Mouse (Mus musculus) CD4-positive, CD25-positive, alpha-beta regulatory T cell, adult 4 months (primary cell): ENCODE results near the gene Epyc. TPM values are rescaled to one million over a fixed set of nuclear protein-coding genes. Genes with fewer than 3 reads are reported as not detected.

Source experiments
- ATAC-seq: one replicate; pipeline ENCODE4 v1.8.0; 2017
- polyA plus RNA-seq, 2 experiments: library from polyadenylated mRNA; unstranded; fragments of 100-300 nt; shearing (Covaris generic); gene quantifications; one replicate each; pipeline ENCODE4 v1.2.1; 2017

The Epyc gene
- not detected for polyA plus RNA-seq

DNA sequence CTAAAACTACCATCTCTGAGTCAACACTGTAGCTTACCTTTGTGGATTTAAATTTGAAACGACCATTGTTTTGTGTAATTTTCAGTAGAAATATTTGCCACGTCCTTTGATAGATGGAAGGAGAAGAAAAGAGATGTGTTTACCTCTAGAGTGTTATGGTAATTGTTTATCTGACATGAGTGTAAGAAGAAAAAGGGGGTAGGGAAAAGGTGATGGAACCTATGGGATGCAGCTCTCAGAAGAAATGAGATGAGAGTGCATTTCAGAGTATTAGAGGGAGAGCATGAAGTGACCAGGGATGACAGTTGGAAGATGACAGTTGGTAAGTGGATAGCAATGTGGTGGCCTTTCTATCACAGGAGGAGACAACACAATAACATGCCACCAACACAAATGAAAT lies at the start of gene Epyc:
Gene Epyc, plus strand, starts transcription at position 301 of the 400 bp plus-strand sequence.
- no peak for ATAC-seq

DNA sequence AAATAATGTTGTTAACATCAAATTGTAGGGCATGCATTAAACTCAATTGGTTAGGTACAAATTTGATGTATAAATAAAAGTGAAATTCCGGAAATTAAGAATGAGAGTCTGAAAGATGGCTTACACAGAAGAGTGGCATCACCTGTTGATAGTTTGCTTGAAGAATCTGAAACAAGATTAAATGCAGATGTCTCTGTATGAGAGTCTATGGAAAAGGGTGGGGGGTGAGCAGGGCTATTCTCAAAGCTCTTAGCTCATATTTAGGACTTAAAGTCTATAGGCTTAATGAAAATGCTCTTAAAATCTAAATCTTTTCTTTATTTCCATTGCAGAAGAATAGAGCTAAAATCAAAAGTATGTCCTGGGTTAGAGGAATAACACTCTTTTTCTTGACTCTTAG lies 48.2 kb upstream of the Epyc start:
- ATAC-seq = no peak

DNA sequence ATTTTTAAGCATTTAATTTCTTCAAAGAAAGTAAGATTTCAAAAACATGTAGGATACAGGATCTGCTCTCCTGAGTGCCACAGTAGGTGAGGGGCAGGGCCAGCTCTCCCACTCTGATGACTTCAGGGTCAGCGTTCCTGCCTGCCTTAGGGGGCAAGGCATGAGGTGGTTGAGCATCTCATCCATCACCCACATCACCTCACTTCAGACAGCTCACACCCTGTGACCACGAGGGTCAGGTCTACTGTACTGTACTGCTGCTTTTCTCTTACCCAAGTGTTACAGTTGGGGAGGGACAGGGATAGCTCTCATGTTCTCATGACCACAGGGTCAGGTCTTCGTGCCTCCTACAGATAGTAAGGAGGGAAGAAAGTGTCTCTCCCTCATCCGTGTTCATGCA lies 42.1 kb upstream of the Epyc start:
- ATAC-seq = no peak

DNA sequence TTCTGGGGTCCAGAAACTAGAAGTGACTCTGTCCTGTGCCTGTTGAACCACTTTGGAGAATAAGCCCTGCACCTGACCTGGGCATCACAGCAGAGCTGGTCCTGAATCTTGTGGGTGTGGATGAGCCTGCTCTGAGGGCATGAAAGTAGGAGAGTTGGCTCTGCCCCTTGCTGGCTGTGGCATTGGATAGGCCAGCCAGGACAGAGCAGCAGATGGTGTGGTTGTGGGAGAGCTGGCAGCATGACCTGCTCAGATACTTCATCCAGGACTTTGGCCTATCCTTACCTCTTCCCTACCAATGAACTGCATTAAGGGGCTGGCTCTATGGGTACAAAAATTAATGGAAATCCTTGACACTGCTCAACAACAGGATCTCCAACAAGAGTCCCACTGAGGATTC lies 40.6 kb upstream of the Epyc start:
- no peak for ATAC-seq

DNA sequence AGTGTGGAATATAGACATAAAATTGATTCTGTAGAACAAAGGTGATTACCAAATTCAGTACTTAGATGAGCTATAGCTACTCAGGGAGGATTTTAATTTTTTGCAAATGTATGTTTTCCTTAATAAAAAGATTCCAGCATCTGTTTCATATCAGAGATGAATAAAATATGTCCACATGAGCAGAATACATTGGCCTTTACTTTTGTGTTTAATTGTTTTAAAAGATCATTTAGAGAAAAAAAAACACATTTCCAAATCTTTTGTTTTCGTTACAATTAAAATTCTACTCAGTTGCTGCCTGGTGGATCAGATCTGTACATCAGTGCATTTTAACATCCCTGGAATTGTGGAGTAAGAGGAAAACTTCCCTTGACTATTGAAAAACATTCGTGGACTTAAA lies 37.3 kb upstream of the Epyc start, which contains the start of gene Kera:
Gene Kera, plus strand, starts transcription at position 301 of the 400 bp plus-strand sequence.
- no peak for ATAC-seq

DNA sequence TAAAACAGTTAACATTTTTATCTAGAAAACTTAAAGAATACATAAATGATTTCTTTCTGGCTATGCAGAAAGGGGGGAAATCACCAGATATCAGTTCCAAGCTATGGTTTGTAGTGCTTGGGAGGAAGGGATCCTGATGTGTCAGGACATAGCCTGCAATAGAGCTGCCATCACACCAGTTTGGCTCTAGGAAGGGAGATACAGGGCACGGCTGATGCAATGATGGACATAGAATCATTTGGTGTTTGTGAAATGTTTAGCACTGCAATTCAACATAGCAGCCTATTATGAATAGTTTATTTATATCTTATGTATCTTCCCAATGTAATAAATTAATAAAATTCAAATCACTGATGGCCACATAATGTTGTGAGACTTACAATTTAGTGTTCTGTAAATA lies 21.5 kb upstream of the Epyc start:
- no peak for ATAC-seq

DNA sequence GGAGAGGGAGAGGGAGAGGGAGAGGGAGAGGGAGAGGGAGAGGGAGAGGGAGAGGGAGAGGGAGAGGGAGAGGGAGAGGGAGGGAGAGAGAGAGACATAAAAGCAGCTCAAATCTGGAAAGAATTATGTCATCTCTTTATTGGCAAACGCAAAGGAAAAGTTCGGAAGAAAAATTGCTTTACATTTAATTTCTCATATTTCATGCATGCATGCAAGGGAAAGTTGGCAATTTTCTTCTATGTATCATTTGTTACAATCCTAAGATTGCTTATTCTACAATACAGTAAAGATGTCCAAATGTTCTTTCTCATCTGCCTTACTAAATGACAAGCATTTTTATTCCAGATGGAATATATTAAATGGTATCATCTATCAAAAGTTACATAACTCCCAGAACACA lies 19.5 kb upstream of the Epyc start:
- ATAC-seq = no peak

DNA sequence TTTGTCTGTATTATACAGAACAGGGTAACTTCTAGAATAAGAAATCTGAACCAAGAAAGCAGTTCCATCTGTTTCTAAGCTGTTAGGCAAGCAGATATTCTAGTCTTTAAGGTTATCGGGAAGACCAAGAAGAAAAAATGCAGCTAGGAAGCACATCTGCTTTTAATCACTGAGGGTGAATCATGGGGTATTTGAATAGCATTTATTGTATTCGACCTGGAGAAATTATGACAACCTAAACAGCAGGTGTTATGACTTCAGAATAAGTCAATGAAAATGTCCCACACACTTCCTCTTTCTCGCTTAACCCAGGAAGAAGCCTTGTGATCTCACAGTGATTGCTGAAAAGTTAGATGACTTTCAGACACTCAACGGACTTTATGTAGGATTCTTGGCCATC lies 18.8 kb upstream of the Epyc start:
- no peak for ATAC-seq

DNA sequence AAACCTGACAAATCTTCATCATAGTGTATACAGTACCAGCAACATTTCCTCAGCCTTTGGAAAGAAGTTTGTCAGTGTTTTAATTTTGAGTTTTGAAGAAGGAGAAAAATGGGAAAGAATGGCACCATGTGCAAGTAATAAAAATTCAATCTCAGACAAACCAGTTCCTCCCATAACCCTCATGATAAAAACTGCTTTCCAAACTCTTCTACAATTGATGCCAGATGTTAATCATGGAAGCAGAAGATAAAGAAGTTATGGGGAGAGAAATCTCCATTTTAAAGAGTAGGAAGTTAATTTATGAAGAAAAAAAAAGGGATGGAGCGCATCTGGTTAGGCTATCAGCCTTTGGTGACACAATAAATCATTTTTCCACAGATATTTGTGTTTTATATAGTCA lies 17.3 kb upstream of the Epyc start:
- ATAC-seq = no peak

DNA sequence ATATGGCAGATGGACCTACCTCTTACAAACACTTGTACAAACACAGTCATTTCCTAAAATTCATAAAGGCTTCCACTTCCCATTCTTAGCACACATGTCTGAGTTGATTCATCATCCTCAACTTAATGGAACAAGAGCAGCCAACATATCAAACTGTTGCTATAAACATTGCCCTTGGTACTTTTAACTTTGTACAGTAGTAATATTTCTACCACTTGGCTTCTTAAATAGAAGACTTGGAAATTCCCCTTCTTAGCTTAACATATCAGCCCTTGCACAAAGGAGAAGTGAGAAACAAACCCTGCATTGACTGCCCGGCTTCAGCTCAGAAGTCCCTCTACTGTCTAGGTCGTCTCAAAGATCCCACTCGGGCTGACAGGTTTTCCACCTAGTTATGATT lies 12.8 kb upstream of the Epyc start:
- no peak for ATAC-seq

DNA sequence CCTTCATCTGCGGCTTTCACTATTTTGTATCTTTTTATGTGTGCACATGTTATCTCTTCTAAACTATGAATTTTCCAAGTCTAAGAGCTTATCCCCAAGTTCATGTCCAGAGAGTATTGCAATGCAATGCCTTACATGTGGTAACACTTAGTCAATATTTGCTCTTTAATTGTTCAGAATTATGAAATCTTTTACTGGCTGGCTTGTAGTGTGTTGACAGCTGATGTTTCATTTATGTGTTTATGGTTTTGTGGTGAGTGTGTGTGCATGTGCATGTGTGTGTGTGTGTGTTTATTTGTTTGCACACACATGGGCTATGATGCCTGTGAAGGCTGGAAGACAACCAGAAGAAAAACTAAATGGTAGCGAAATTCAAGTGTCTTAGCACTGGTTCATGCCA lies 1.9 kb upstream of the Epyc start:
- no peak for ATAC-seq

DNA sequence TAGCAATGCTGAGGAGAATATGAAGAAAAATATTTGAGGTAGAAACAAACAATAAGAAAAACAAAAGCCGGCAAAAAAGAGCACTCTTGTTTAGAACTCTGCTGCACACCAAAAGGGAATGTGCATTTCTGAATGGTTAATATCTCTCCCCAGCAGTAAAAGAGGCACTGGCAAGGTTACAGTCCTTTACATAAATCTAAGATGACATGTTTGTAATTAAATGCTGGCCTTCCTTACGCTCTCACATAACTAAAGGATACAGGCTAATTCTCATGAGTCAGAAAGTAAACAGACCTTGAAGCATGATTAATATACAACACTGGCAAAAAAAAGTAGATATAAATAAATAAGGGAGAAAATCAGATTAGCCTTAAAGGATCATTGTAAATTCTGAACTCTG lies 6.5 kb downstream of the Epyc start:
- ATAC-seq = no peak

DNA sequence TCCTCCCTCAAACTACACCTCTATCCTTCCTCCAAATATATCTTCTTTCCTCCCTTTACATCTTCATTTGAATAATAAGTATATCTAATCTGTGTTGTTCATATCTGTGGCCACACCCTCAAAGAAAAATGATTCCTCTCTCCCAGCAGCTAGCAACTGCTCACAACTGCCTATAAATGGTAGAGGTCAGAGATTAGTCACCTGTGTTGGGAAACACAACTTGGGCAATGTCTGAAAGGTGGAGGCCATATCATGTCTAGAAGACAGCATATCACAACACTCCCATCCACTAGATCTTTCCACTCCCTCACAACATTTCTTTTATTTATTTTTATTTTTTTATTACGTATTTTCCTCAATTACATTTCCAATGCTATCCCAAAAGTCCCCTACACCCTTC lies 15.6 kb downstream of the Epyc start:
- no peak for ATAC-seq

DNA sequence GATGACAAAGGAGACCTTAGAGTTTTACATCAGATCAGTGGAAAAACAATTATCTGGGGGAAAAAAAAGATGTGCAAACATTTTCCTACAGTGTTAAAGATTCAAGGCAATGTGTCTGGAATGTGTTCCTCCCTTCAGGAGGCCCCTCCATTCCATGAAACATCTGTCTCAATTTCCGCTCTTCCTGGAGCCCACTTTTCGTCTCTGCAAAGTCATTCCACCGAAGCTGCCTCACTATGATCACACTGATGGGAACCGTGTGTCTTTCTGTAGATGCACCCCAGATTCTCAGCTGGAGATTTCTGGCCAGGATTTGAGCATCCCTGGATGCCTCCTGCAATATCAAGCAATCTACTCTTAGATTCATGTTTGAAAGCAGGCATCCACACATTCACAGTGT lies 24.8 kb downstream of the Epyc start:
- no peak for ATAC-seq

DNA sequence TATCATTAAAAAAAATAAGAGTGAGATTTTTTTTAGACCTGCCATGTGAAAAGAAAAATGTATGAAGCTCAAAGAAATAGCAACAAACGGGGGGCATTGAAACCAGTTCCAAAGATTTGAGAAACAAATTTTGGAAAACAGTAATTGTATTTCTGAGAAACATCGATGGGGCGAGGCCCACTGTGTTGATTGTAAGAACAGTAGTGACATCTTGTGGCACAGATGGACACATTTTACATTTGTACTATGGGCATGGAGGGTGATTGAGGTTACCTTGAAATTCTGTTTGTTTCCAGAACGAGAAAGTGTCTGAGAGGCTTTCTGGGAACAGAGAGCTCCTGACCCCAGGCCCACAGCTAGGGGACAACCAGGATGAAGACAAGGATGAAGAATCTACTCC lies 26.3 kb downstream of the Epyc start:
- ATAC-seq = no peak

DNA sequence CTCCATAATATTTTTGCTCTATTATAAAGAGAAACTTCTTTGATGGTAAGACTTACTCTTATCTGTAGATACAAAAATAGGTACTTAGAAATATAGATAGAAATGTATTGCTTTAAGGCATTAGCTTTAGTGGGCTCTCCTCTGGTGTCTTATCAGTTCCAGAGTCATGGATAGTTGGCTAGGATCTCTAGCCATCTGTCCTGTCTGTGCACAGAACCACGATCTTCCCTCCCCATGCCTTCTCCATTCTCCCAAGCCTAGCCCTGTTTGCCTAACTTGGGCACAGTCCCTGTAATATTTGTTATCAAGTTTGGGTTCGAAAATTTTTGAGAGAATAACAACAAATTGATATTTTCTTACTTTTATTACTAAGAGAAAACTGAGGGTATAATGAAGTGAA lies 29.4 kb downstream of the Epyc start:
- ATAC-seq = no peak

DNA sequence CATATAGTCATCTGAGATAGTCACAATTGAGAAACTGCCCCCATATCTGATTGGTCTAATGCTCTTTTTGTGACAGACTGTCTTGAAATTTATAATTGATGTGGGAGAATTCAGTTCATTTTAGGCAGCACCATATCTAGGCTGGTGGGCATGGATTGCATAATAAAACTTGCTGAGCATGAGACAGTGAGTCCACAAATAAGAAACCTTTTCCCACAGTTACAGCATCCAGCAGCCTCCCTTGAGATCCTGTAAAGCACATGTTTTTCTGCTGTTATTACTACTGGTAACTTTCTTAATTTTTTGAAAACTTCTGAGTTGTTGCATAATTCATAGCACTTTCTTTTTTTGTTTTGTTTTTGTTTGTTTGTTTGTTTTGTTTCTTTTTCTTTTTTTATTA lies 39.1 kb downstream of the Epyc start:
- no peak for ATAC-seq

DNA sequence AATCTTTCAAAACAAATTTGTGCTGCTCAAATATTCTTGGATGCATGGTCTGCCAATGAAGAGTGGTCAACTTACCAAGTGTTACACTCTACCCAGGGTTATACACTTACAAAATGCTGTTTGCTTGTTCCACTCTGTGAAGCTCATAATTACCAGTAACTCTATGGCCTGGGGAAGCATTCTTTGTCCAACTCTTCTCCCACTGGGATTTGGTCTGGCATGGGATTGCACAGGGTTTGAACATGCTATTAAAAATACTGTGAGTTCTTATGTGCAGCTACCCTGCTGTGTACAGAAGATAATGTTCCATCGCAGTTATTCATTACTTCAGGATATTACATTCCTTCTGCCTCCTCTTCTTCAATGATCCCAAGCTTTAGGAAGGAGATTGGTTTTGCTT lies 43.3 kb downstream of the Epyc start:
- ATAC-seq = no peak

DNA sequence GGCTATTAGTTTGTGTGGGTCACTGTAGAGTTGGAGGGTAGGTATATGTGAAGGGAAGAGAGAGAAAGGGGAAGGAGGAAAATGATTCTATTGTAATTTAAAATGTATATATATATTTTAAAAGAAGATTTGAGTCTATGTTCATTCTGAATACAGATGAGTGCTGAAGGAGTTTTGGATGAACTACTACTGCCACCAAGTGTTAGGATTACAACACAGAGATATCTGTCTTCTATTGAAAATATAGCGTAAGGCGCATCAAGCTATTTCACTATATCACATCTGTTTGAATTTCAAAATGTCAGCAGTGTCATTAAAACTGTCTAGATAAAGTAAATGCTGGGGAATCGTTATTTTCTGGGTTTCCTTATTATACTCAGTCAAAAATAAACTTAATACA lies 45.6 kb downstream of the Epyc start:
- ATAC-seq = no peak

DNA sequence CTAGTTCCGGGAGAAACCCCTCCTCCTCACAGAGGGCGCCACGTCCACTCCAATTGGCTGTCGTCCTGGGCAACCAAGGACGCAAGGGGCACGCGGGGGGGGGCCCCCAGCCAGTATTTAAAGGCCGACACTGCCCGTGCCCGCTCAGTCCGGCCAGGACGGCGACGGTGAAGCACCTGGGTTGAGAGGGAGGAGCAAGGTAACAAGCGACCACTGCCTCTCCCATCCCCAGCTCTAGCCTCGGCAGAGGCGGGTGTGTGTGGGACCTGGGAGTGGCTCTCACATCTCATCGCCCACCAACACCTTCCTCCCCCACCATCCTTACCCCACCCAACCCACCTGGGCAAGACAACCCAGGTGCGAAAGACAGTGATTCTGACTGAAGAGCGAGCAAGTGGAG lies 49.0 kb downstream of the Epyc start, which contains the start of gene Ccer1:
Gene Ccer1, plus strand, starts transcription at position 147 of the 400 bp plus-strand sequence.
- no peak for ATAC-seq

DNA sequence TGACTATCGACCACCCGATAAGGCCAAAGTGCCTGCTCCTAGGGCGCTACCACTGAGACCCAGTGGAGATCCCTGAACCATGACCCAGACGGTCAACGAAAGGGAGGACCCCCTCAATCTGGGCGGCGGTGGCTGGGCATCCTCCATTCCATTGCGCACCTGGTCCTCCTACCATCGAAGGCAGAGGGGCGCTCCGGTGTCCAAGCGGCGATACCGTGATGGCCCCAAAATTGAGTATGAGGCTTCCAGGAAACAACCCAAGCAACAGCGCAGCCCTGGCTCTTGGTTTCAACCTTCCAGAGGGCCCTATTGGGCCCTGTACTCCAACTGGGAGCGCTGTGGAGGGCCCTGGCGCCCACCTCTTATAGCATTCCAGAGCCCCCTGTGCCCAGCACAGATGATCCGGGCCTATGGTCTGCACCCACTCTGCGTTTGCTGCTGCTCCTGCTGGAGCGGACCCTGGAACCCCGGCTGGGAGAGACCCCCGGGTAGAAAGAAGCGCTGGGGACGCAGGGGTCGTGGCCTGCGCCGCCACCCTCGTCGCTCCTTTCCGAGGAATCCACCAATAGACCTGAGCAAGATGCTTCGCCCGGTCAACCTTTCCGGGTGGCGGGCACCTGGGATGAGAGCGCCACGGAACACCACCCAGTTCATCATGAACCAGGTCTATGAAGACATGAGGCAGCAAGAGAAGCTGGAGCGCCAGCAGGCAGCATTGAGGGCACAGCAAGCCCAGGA lies 49.7 kb downstream of the Epyc start:
- ATAC-seq = no peak

DNA sequence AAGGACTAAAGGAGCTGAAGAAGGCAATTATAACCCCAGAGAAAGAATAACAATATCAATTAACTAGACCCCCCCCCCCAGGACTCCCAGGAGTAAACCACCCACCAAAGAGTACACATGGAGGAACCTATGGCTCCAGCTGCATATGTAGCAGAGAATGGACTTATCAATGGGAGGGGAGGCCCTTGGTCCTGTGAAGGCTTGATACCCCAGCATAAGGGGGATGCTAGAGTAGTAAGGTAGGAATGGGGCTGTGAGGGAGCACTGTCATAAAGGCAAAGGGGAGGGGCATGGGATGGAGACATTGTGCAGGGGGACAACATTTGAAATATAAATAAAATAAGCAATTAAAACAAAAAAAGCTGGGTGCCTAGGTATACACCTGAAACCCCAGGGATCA lies 58.5 kb downstream of the Epyc start:
- no peak for ATAC-seq

DNA sequence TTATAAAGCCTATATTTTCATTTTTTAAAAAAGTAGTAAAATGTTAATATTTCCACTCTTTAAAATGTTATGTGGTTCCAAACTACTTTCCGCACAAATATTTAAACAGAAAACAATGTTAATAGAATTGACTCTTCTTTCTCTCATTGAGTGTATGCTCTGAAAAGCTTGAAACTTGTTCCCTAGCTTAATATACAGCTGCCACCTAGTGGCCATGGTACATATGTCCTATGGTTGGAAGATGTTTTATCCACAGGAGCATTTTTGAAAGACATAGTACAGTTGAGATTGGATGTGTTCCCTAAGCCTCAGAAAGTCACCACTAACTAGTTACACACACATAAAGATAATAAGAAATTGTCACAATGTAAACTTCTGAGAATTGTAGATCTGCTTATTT lies 60.7 kb downstream of the Epyc start:
- peak; percentile 62 for ATAC-seq

DNA sequence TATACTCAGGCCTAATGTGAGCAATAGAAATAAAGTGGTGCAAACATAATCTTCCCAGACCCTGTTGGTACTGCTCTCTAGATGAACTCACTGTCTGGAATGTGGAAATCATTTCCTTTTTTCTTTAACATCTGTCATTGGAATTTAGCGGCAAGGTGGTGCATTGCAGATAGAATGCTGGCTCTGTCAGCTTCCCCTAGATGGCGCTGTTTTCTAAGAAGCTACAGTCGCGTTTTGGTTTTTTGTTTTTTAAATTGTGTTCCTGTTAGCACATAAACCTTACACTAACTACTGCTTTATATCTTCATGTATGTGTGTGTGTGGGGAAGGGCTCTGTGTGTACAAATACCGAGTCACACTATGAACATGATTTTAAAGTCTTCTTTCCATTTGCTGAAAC lies 68.8 kb downstream of the Epyc start:
- ATAC-seq = peak; percentile 53

DNA sequence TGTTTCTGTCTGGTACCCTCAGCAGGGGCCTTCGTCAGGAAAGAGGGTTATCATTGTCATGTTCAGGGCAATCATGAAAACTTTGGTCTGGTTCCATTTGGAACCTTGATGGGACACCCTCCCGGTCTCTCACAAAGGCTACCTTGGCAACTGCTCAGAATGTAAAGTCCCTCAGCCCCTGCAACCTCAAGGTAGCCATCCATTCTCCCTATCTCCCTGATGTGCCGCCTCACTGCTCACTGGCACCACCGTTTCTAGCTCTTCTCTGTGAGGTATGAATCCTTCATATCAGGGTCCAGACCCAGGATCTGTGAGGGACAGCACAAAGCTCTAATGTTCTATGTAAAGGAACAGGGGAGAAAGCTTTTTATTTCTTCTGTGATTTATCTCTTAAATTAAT lies 70.7 kb downstream of the Epyc start:
- no peak for ATAC-seq
